Mouse (Mus musculus) kidney, embryonic 16.5 days (tissue): ENCODE data around the gene Klc1. TPM values are rescaled to one million over a fixed set of nuclear protein-coding genes. Genes with fewer than 3 reads are reported as not detected.

ENCODE experiments used
- ATAC-seq: fragments of 200-750 bp; cut with Nextera tagmentation; 2 replicates; pipeline ENCODE4 v1.8.0; 2017; ENCODE audit warnings: moderate TSS enrichment; ENCODE audit not compliant: low FRiP score, low TSS enrichment
- H3K27ac ChIP-seq: fragments of 300-500 bp; sonication (generic); 2 replicates; pipeline ENCODE4 v1.5.1; 2014; ENCODE audit warnings: low read length
- H3K27me3 ChIP-seq: fragments of 300-500 bp; sonication (generic); 2 replicates; pipeline ENCODE4 v1.6.1; 2014; ENCODE audit warnings: low read length, control low read depth, mixed read lengths; ENCODE audit not compliant: insufficient read depth
- H3K36me3 ChIP-seq: fragments of 300-500 bp; sonication (generic); 2 replicates; pipeline ENCODE4 v1.6.1; 2014; ENCODE audit warnings: low read length, control low read depth, mixed read lengths; ENCODE audit not compliant: insufficient read depth
- H3K4me1 ChIP-seq: fragments of 300-500 bp; sonication (generic); 2 replicates; pipeline ENCODE4 v1.6.1; 2014; ENCODE audit warnings: low read length, control low read depth, mixed read lengths; ENCODE audit not compliant: insufficient read depth
- H3K4me2 ChIP-seq: fragments of 300-500 bp; sonication (generic); replicated peaks from 2 replicates; pipeline ENCODE4 v1.6.1; 2014; ENCODE audit warnings: low read depth, low read length
- H3K4me3 ChIP-seq: fragments of 300-500 bp; sonication (generic); 2 replicates; pipeline ENCODE4 v1.5.1; 2014; ENCODE audit warnings: mild to moderate bottlenecking, low read length
- H3K9ac ChIP-seq: fragments of 300-500 bp; sonication (generic); replicated peaks from 2 replicates; pipeline ENCODE4 v1.6.1; 2014; ENCODE audit warnings: low read length
- H3K9me3 ChIP-seq: fragments of 300-500 bp; sonication (generic); 2 replicates; pipeline ENCODE4 v1.6.1; 2016; ENCODE audit warnings: low read length, control low read depth
- WGBS: fragments of 180-500 bp; shearing (Covaris S2); extraction: QIAGEN DNeasy Blood & Tissue Kit; methylation state at CpG from one replicate; pipeline ENCODE4 v1.1.7; 2014; 5-methylcytosine and 5-hydroxymethylcytosine counted together
- polyA plus RNA-seq: library from polyadenylated mRNA; unstranded; fragments of >200 nt; fragmentation: Nextera tagmentation; extraction: Ambion mirVana; gene quantifications from 2 replicates; pipeline ENCODE4 v1.2.1, GENCODE M21; 2015

Klc1 gene
- polyA plus RNA-seq, 1 experiment from 2014 or later = 101 TPM

- H3K4me3 ChIP-seq = no peak overlapping the region
- H3K9me3 ChIP-seq = no peaks in the 10 kb centered on the region
- no peak overlapping the region for H3K27ac ChIP-seq
- H3K4me2 ChIP-seq = no peak overlapping the region
- ATAC-seq = no peak
- peaks cover 12% of the 10 kb centered on the region; the same call in 1 of the 2 replicates for H3K36me3 ChIP-seq
- no peaks in the 10 kb centered on the region for H3K27me3 ChIP-seq
- 43% methylated on average over 10 of the region's 10 CpGs for WGBS
- no peak overlapping the region for H3K9ac ChIP-seq
- 0 out of 2 replicates have a peak, but pooled peaks cover 2% of the 10 kb centered on the region for H3K4me1 ChIP-seq
Observed at GRCm38 (mm10) chr12:111853011-111853436, 94.4 kb downstream of the Klc1 start.

DNA sequence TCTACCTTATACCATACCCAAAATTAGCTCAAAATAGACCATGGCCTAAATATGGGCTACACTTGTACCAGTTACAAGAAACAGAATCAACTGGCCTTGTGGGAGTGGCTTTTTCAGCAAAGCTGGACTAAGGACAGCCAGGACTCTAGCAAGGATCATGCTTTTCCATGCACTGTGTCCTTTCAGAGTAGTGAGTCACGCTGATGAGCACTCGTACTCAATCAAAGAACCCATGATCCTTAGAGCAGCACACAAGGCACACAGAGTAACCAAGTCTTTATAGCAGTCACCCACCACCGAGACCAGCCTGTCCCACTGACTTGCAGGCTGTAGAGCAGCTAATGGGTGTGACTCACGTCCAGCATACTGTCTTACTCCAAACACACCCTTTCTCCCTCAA lies 94.9 kb downstream of the Klc1 start:
- H3K4me3 ChIP-seq = no peak overlapping the region
- no peaks in the 10 kb centered on the region for H3K9me3 ChIP-seq
- WGBS = 50% methylated on average over 4 of the region's 4 CpGs

DNA sequence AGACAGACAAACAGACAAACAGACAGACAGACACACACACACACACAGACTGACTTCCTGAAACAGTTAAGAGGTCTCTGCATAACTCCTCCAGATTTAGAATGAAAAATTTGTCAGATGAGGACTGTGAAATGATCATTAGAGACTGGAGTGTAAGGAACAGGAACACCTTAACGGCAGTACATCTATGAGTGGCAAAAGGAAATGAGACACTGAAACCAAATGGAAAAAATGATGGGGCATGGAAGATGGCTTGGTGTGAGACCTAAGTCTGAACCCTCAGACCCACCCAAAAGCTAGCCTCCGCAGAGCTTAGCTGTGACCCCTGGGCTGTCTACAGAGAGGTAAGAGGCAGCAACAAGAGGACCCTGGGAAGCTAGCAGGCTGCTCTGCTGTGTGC lies 96.8 kb downstream of the Klc1 start:
- Histone ChIP-seq H3K9me3 (no peaks in the 10 kb centered on the region), H3K27ac (no peak overlapping the region), H3K36me3 (peaks cover 8% of the 10 kb centered on the region; the same call in 1 of the 2 replicates), H3K4me1 (0 out of 2 replicates have a peak, but pooled peaks cover 2% of the 10 kb centered on the region), H3K27me3 (no peaks in the 10 kb centered on the region), H3K4me2 (no peak overlapping the region), H3K4me3 (no peak overlapping the region), H3K9ac (no peak overlapping the region)
- no peak for ATAC-seq
- 92% methylated on average over 2 of the region's 2 CpGs for WGBS

More for the DNA sequence above, 94.9 kb downstream of the Klc1 start:
- Histone ChIP-seq H3K9ac (no peak overlapping the region), H3K36me3 (peaks cover 12% of the 10 kb centered on the region; the same call in 1 of the 2 replicates), H3K4me1 (0 out of 2 replicates have a peak, but pooled peaks cover 2% of the 10 kb centered on the region), H3K4me2 (no peak overlapping the region), H3K27ac (no peak overlapping the region), H3K27me3 (no peaks in the 10 kb centered on the region)
- ATAC-seq = no peak

Other genes with a start within 250 kb of the Klc1 start
- 481 and 498 TPM in 2 replicates for gene Eif5, start 220.8 kb upstream of the Klc1 start, polyA plus RNA-seq
- 31.5 and 32.2 TPM in 2 replicates for gene Mark3, start 184.3 kb upstream of the Klc1 start, polyA plus RNA-seq
- 134 and 188 TPM in 2 replicates for gene Ckb, start 86.5 kb upstream of the Klc1 start, polyA plus RNA-seq
- 11.6 and 12.2 TPM in 2 replicates for gene Trmt61a, start 80.7 kb upstream of the Klc1 start, polyA plus RNA-seq
- gene Bag5, start 45.6 kb upstream of the Klc1 start, polyA plus RNA-seq = 52.0 and 59.5 TPM in 2 replicates
- 54.8 TPM in 2 replicates for gene Apopt1, start 45.6 kb upstream of the Klc1 start, polyA plus RNA-seq
- gene Xrcc3, start 55.0 kb downstream of the Klc1 start, polyA plus RNA-seq = 12.4 and 16.1 TPM in 2 replicates
- gene Zfyve21, start 55.3 kb downstream of the Klc1 start, polyA plus RNA-seq = 133 and 159 TPM in 2 replicates
- 7.4 and 14.7 TPM in 2 replicates for gene Ppp1r13b, start 149.3 kb downstream of the Klc1 start, polyA plus RNA-seq
- 713 and 717 TPM in 2 replicates for gene Atp5mpl, start 208.1 kb downstream of the Klc1 start, polyA plus RNA-seq
- gene Tdrd9, start 212.7 kb downstream of the Klc1 start, polyA plus RNA-seq = 0.45 and 0.75 TPM in 2 replicates
- gene Rd3l, start 222.5 kb downstream of the Klc1 start, polyA plus RNA-seq = not detected in 2 replicates